Mouse (Mus musculus): ENCODE results near the gene Pcgf6.
"Not testable (repeated sequence)": the region's sequence is repeated elsewhere in the genome, so short reads cannot be mapped to it uniquely, and the experiment has no call there.

The Pcgf6 gene

GRCm38 (mm10) chr19:47026513-47026912, 24.2 kb downstream of the Pcgf6 start:
- DNase-seq (ENCODE audit: low spot score in 2 of 2) = no peak

- DNase-seq (ENCODE audit: low spot score in 2 of 2) = peak; percentile 35 to 59
Measured at GRCm38 (mm10) chr19:47024954-47025353, 25.8 kb downstream of the Pcgf6 start.

GRCm38 (mm10) chr19:47023546-47023945, 27.2 kb downstream of the Pcgf6 start:
- DNase-seq (ENCODE audit: low spot score in 2 of 2) = no peak

- DNase-seq (ENCODE audit: low spot score in 2 of 2) = no peak
Measured at GRCm38 (mm10) chr19:47022709-47023108, 28.0 kb downstream of the Pcgf6 start.

GRCm38 (mm10) chr19:47019326-47019725, 31.4 kb downstream of the Pcgf6 start:
- DNase-seq (ENCODE audit: low spot score in 2 of 2) = no peak

GRCm38 (mm10) chr19:47018330-47018729, 32.4 kb downstream of the Pcgf6 start:
- no peak for DNase-seq (ENCODE audit: low spot score in 2 of 2)

GRCm38 (mm10) chr19:47017831-47018230, 32.9 kb downstream of the Pcgf6 start:
- DNase-seq (ENCODE audit: low spot score in 2 of 2) = no peak

- DNase-seq (ENCODE audit: low spot score in 2 of 2) = no peak
Measured at GRCm38 (mm10) chr19:47016487-47016886, 34.2 kb downstream of the Pcgf6 start.

GRCm38 (mm10) chr19:47015965-47016364, 34.7 kb downstream of the Pcgf6 start:
- no peak for DNase-seq (ENCODE audit: low spot score in 2 of 2)

GRCm38 (mm10) chr19:47015396-47015795, 35.3 kb downstream of the Pcgf6 start:
- DNase-seq (ENCODE audit: low spot score in 2 of 2) = no peak

- DNase-seq (ENCODE audit: low spot score in 2 of 2) = peak; percentile 37 to 62
Measured at GRCm38 (mm10) chr19:47014447-47015381, 36.0 kb downstream of the Pcgf6 start, which contains the start of the genes Ina and Nt5c2. Gene Ina, plus strand, starts transcription at chr19:47014698. Gene Nt5c2, minus strand, starts transcription at chr19:47015153.

GRCm38 (mm10) chr19:47014159-47014446, 36.6 kb downstream of the Pcgf6 start:
- no peak for DNase-seq (ENCODE audit: low spot score in 2 of 2)

GRCm38 (mm10) chr19:47013340-47014158, 37.2 kb downstream of the Pcgf6 start:
- DNase-seq (ENCODE audit: low spot score in 2 of 2) = no peak

- DNase-seq (ENCODE audit: low spot score in 2 of 2) = no peak
Measured at GRCm38 (mm10) chr19:47012521-47013130, 38.1 kb downstream of the Pcgf6 start.

- DNase-seq (ENCODE audit: low spot score in 2 of 2) = no peak
Measured at GRCm38 (mm10) chr19:47009943-47010342, 40.8 kb downstream of the Pcgf6 start.

- no peak for DNase-seq (ENCODE audit: low spot score in 2 of 2)
Measured at GRCm38 (mm10) chr19:47009420-47009819, 41.3 kb downstream of the Pcgf6 start.

- no peak for DNase-seq (ENCODE audit: low spot score in 2 of 2)
Measured at GRCm38 (mm10) chr19:47006321-47006720, 44.4 kb downstream of the Pcgf6 start.

GRCm38 (mm10) chr19:47005873-47006272, 44.8 kb downstream of the Pcgf6 start:
- DNase-seq (ENCODE audit: low spot score in 2 of 2) = no peak

- no peak for DNase-seq (ENCODE audit: low spot score in 2 of 2)
Measured at GRCm38 (mm10) chr19:47003742-47004511, 46.8 kb downstream of the Pcgf6 start.

GRCm38 (mm10) chr19:47000357-47000756, 50.3 kb downstream of the Pcgf6 start:
- not testable (repeated sequence) for DNase-seq (ENCODE audit: low spot score in 2 of 2)

GRCm38 (mm10) chr19:46999753-47000152, 51.0 kb downstream of the Pcgf6 start:
- no peak for DNase-seq (ENCODE audit: low spot score in 2 of 2)

Measured in left cerebral cortex, adult 9 months (tissue).